Mouse (Mus musculus) forebrain, embryonic 16.5 days (tissue): Measurements from ENCODE around the gene Ctnnd2. TPM values are rescaled to one million over a fixed set of nuclear protein-coding genes. Genes with fewer than 3 reads are reported as not detected.

Experiments
- ATAC-seq: fragments of 200-750 bp; cut with Nextera tagmentation; 2 replicates; pipeline ENCODE4 v1.8.0; 2017; ENCODE audit warnings: mild to moderate bottlenecking, moderate library complexity
- H3K27ac ChIP-seq: fragments of 300-500 bp; sonication (generic); 2 replicates; pipeline ENCODE4 v1.5.1; 2014; ENCODE audit warnings: low read length, control low read depth
- H3K27me3 ChIP-seq: fragments of 300-500 bp; sonication (generic); replicated peaks from 2 replicates; pipeline ENCODE4 v1.6.1; 2014; ENCODE audit warnings: low read length; ENCODE audit not compliant: control insufficient read depth, insufficient read depth
- H3K36me3 ChIP-seq: fragments of 300-500 bp; sonication (generic); 2 replicates; pipeline ENCODE4 v1.6.1; 2014; ENCODE audit not compliant: control insufficient read depth, insufficient read depth
- H3K4me1 ChIP-seq: fragments of 300-500 bp; sonication (generic); replicated peaks from 2 replicates; pipeline ENCODE4 v1.6.1; 2014; ENCODE audit warnings: low read length; ENCODE audit not compliant: control insufficient read depth, insufficient read depth
- H3K4me2 ChIP-seq: fragments of 300-500 bp; sonication (generic); 2 replicates; pipeline ENCODE4 v1.6.1; 2014; ENCODE audit warnings: mild to moderate bottlenecking, low read length, control low read depth
- H3K4me3 ChIP-seq: fragments of 300-500 bp; sonication (generic); replicated peaks from 2 replicates; pipeline ENCODE4 v1.5.1; 2014; ENCODE audit warnings: mild to moderate bottlenecking, low read length, control low read depth
- H3K9ac ChIP-seq: fragments of 300-500 bp; sonication (generic); replicated peaks from 2 replicates; pipeline ENCODE4 v1.6.1; 2014; ENCODE audit warnings: low read depth, low read length, control low read depth
- H3K9me3 ChIP-seq: fragments of 300-500 bp; sonication (generic); 2 replicates; pipeline ENCODE4 v1.6.1; 2016; ENCODE audit warnings: low read length; ENCODE audit not compliant: control insufficient read depth
- WGBS: fragments of 180-500 bp; shearing (Covaris S2); extraction: QIAGEN DNeasy Blood & Tissue Kit; methylation state at CpG from one replicate; pipeline ENCODE4 v1.1.7; 2014; 5-methylcytosine and 5-hydroxymethylcytosine counted together
- polyA plus RNA-seq: library from polyadenylated mRNA; unstranded; fragments of >200 nt; fragmentation: Nextera tagmentation; extraction: Ambion mirVana; gene quantifications from 2 replicates; pipeline ENCODE4 v1.2.1, GENCODE M21; 2015

Gene Ctnnd2
- polyA plus RNA-seq, 1 experiment from 2014 or later = 82.7 TPM

GRCm38 (mm10) chr15:30401111-30401510, 228.7 kb downstream of the Ctnnd2 start:
- H3K4me3 ChIP-seq = no peak overlapping the region
- no peak overlapping the region for H3K27ac ChIP-seq
- WGBS = 30% methylated on average over 4 of the region's 4 CpGs
- H3K36me3 ChIP-seq = no peaks in the 10 kb centered on the region
- peaks cover 3% of the 10 kb centered on the region; the same call in 1 of the 2 replicates for H3K4me1 ChIP-seq
- ATAC-seq = peak; percentile 61; the same call in 1 of the 2 replicates
- no peaks in the 10 kb centered on the region for H3K27me3 ChIP-seq
- no peak overlapping the region for H3K9ac ChIP-seq
- no peaks in the 10 kb centered on the region for H3K9me3 ChIP-seq
- H3K4me2 ChIP-seq = no peak overlapping the region

GRCm38 (mm10) chr15:30406254-30406653, 233.9 kb downstream of the Ctnnd2 start:
- Histone ChIP-seq H3K36me3 (no peaks in the 10 kb centered on the region), H3K9ac (no peak overlapping the region), H3K27me3 (no peaks in the 10 kb centered on the region), H3K4me3 (no peak overlapping the region), H3K27ac (no peak overlapping the region), H3K9me3 (no peaks in the 10 kb centered on the region), H3K4me2 (no peak overlapping the region), H3K4me1 (no peaks in the 10 kb centered on the region; the same call in 1 of the 2 replicates)
- no peak for ATAC-seq
- whole genome bisulfite sequencing = 7% methylated on average over 1 of the region's 1 CpGs

GRCm38 (mm10) chr15:30423146-30423545, 250.8 kb downstream of the Ctnnd2 start:
- no peaks in the 10 kb centered on the region for H3K36me3 ChIP-seq
- H3K27me3 ChIP-seq = no peaks in the 10 kb centered on the region
- no peak overlapping the region for H3K4me3 ChIP-seq
- WGBS = 92% methylated on average over 5 of the region's 5 CpGs
- no peak overlapping the region for H3K27ac ChIP-seq
- H3K4me1 ChIP-seq = peaks cover 5% of the 10 kb centered on the region; the same call in 1 of the 2 replicates
- no peaks in the 10 kb centered on the region for H3K9me3 ChIP-seq
- H3K4me2 ChIP-seq = no peak overlapping the region
- ATAC-seq = no peak
- no peak overlapping the region for H3K9ac ChIP-seq

- no peaks in the 10 kb centered on the region for H3K9me3 ChIP-seq
- H3K36me3 ChIP-seq = no peaks in the 10 kb centered on the region
- H3K9ac ChIP-seq = no peak overlapping the region
- H3K27me3 ChIP-seq = no peaks in the 10 kb centered on the region
- no peak overlapping the region for H3K4me3 ChIP-seq
- peaks cover 5% of the 10 kb centered on the region; the same call in 1 of the 2 replicates for H3K4me1 ChIP-seq
- H3K4me2 ChIP-seq = no peak overlapping the region
- ATAC-seq = peak; percentile 75
- 50% methylated on average over 9 of the region's 9 CpGs for WGBS
- no peak overlapping the region for H3K27ac ChIP-seq
These were observed 251.9 kb downstream of the Ctnnd2 start for GRCm38 (mm10) chr15:30424290-30424689.

- no peaks in the 10 kb centered on the region for H3K27me3 ChIP-seq
- no peak overlapping the region for H3K4me2 ChIP-seq
- H3K4me3 ChIP-seq = no peak overlapping the region
- peaks cover 5% of the 10 kb centered on the region; the same call in 1 of the 2 replicates for H3K4me1 ChIP-seq
- ATAC-seq = peak; percentile 61
- H3K9ac ChIP-seq = no peak overlapping the region
- no peaks in the 10 kb centered on the region for H3K36me3 ChIP-seq
- no peak overlapping the region for H3K27ac ChIP-seq
- no peaks in the 10 kb centered on the region for H3K9me3 ChIP-seq
- 4% methylated on average over 2 of the region's 2 CpGs for WGBS
These were observed 254.9 kb downstream of the Ctnnd2 start for GRCm38 (mm10) chr15:30427342-30427741.

- Histone ChIP-seq H3K4me2 (no peak overlapping the region), H3K27ac (no peak overlapping the region), H3K4me1 (no peaks in the 10 kb centered on the region), H3K9me3 (no peaks in the 10 kb centered on the region), H3K36me3 (no peaks in the 10 kb centered on the region), H3K4me3 (no peak overlapping the region), H3K9ac (no peak overlapping the region), H3K27me3 (no peaks in the 10 kb centered on the region)
- WGBS = 66% methylated on average over 5 of the region's 5 CpGs
- no peak for ATAC-seq
These were observed 266.7 kb downstream of the Ctnnd2 start for GRCm38 (mm10) chr15:30439045-30439444.

- ATAC-seq = peak; percentile 73
- WGBS = 38% methylated on average over 7 of the region's 7 CpGs
- H3K4me1 ChIP-seq = peaks cover 7% of the 10 kb centered on the region
These were observed 278.4 kb downstream of the Ctnnd2 start for GRCm38 (mm10) chr15:30450765-30451164.

GRCm38 (mm10) chr15:30451921-30452320, 279.5 kb downstream of the Ctnnd2 start:
- no peak overlapping the region; the same call in 1 of the 2 replicates for H3K27ac ChIP-seq
- 30% methylated on average over 5 of the region's 5 CpGs for WGBS
- H3K36me3 ChIP-seq = no peaks in the 10 kb centered on the region
- no peak overlapping the region for H3K4me3 ChIP-seq
- H3K4me1 ChIP-seq = peaks cover 9% of the 10 kb centered on the region
- ATAC-seq = no peak
- no peaks in the 10 kb centered on the region for H3K9me3 ChIP-seq
- no peaks in the 10 kb centered on the region for H3K27me3 ChIP-seq
- H3K4me2 ChIP-seq = no peak overlapping the region
- H3K9ac ChIP-seq = peak overlapping the region; percentile 35; the same call in 1 of the 2 replicates

More at GRCm38 (mm10) chr15:30450765-30451164, 278.4 kb downstream of the Ctnnd2 start:
- no peaks in the 10 kb centered on the region for H3K36me3 ChIP-seq
- H3K4me3 ChIP-seq = no peak overlapping the region
- H3K4me2 ChIP-seq = no peak overlapping the region
- H3K27me3 ChIP-seq = no peaks in the 10 kb centered on the region
- H3K27ac ChIP-seq = no peak overlapping the region
- H3K9me3 ChIP-seq = no peaks in the 10 kb centered on the region
- H3K9ac ChIP-seq = no peak overlapping the region

GRCm38 (mm10) chr15:30457541-30458250, 285.3 kb downstream of the Ctnnd2 start:
- H3K9ac ChIP-seq = peak overlapping the region; percentile 57
- 6% methylated on average over 12 of the region's 12 CpGs for WGBS
- no peaks in the 10 kb centered on the region for H3K36me3 ChIP-seq
- H3K9me3 ChIP-seq = no peaks in the 10 kb centered on the region
- peak overlapping the region; percentile 72 for H3K27ac ChIP-seq
- H3K4me2 ChIP-seq = peak overlapping the region; percentile 52
- ATAC-seq = peak; percentile 87
- peak overlapping the region; percentile 44 for H3K4me3 ChIP-seq
- peaks cover 31% of the 10 kb centered on the region for H3K4me1 ChIP-seq
- H3K27me3 ChIP-seq = no peaks in the 10 kb centered on the region
